Mouse (Mus musculus) ES-CJ7 (cell line): ENCODE data around the gene Crlf3.
A peak's percentile ranks its signal among the peaks of the same experiment; 100 is the strongest.

Experiments used
- DNase-seq: peaks from one replicate; pipeline ENCODE4 v3.0.0; 2011; ENCODE audit warnings: low read depth, low spot score

Crlf3 gene

GRCm38 (mm10) chr11:80080826-80081728 is at the start of gene Crlf3:
TSS of gene Crlf3 (minus strand) at chr11:80080991.
- DNase-seq: peak; percentile 92

DNA sequence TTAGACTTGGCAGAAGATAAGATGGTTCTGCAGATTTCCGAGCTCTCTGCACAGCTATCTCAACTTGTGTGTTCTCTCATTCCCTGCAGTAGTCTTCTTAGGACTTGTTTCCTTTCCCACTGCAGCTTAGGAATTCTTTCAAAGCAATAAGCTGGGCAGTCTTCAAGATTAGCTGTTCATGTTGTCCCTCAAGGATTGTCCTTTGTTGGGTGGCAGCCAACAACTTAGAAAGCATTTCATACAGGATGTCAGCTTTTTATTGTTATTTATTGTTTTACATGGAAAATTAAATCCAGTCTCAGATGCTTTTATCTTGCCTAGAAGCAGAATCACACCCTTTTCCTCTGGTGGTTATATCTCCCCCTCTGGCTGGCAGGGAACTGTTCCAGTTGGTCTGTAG is 35.6 kb upstream of the Crlf3 start:
- no peak for DNase-seq

DNA sequence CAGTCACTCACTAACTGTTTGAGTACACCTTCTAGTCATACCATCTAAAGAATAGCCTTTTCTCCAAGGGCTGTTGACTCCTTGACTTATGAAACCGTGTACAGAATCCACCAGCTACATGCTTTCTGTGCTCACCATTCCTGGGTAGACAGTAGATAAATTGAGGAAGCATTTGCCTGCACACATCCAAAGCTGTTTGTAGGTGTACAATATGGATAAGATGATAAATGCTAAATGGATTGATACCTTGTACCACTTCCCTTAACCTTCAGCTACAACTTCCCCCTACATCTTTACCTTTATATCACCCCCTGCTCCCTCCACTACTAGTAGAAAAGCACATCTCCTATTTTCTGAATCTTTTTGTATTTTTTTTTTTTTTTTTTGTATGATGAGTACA is 23.6 kb upstream of the Crlf3 start:
- DNase-seq: no peak

DNA sequence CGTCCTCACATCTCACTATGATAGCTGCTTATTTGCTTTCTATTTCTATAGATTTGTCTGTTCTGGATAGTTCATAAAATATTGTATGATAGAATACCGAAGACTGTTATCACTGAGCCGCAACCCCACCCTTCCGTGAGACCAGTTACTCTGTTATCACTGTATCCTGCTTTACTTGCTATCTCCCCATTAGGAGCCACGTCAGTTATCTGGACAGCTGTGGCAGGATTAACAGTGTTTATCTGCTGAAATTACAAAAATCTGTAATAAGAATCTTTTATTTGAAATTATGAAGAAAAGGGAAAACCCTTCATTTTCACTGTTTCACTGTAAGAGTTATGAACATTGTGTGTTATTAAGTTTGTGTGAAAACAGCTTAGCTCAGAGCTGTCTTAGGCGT is 20.5 kb upstream of the Crlf3 start:
- DNase-seq: no peak

- peak; percentile 70 for DNase-seq
These were observed 17.8 kb upstream of the Crlf3 start for GRCm38 (mm10) chr11:80098444-80099056.

DNA sequence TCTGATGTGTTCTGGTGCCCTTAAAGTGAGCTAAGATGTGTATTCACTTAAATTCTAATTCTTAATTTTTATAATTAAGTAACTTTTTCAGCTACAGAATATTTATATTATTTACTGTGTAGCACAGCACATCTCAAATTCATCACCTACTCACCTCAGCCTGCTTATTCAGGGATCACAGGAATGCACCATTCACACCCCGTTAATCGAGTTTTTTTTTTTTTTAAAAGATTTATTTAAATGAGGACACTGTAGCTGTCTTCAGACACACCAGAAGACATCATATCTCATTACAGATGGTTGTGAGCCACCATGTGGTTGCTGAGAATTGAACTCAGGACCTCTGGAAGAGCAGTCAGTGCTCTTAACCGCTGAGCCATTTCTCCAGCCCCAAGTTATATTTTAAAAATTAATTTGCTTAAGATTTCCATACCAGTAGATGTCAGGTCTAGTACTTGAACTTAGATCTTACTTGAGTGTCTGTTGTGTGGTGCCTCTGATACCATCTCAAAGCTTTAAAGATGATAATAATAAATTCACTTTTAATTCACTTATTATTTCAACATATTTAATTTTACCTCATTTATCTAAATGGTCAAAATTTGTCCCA is 9.9 kb upstream of the Crlf3 start:
- DNase-seq: no peak

GRCm38 (mm10) chr11:80089817-80090214 is 9.0 kb upstream of the Crlf3 start:
- DNase-seq: no peak

DNA sequence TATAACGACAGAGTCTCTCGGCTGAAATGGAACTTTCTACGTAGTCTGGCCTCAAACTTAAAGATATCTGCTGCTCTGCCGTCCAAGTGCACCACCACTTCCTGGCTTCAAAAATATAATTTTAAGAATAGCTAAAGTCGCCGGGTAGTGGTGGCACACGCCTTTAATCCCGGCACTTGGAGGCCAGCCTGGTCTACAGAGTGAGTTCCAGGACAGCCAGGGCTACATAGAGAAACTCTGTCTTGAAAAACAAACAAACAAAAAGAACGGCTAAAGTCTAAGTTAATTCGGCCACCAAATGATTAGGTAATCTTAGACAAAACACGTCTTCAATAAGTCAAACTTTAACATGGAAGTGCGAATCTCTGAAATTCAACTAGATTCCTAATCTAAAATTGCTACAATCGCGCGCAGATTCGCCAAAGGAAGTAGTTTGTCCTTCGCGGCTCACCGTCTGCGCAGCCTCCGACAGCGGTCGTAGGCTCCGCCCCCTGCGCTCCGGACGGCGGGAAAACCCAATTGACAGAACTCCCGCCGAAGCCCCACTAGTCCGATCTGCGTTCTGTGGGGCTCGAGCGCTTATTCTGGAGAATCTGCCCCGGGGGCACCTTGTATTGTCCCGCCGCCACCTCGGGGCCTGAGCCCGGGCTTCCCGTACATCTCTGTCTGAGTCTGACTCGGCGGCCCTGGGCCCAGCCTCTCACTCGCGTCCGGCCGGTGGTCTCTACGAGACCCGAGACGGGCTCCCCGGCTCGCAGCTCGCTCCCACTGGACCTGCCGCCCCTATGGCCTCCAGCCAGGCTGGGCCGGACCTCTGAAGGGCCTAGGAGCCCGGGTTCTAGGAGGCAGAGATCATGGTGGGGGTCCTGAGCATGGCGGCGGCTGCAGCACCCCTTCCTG is 8.4 kb upstream of the Crlf3 start, which contains the start of gene Atad5:
Gene Atad5, plus strand, starts transcription at position 484 of the 900 bp plus-strand sequence.
- DNase-seq: peak; percentile 90

DNA sequence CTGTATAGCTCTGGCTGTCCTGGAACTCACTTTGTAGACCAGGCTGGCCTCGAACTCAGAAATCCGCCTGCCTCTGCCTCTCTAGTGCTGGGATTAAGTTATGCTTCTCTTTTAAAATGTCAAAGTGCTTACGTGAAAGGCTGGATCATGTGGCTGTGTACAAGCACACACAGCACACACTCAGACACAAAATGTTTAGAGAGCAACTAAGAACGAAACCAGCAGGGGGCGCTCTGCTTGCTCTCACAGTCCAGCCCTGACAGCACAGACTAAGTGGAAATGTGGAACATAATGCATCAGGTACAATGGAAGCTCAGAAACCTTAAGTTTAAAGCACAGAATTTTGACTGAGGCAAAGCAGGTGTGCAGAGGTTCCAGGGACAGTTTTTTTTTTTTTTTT is 6.1 kb upstream of the Crlf3 start:
- DNase-seq: peak; percentile 97

DNA sequence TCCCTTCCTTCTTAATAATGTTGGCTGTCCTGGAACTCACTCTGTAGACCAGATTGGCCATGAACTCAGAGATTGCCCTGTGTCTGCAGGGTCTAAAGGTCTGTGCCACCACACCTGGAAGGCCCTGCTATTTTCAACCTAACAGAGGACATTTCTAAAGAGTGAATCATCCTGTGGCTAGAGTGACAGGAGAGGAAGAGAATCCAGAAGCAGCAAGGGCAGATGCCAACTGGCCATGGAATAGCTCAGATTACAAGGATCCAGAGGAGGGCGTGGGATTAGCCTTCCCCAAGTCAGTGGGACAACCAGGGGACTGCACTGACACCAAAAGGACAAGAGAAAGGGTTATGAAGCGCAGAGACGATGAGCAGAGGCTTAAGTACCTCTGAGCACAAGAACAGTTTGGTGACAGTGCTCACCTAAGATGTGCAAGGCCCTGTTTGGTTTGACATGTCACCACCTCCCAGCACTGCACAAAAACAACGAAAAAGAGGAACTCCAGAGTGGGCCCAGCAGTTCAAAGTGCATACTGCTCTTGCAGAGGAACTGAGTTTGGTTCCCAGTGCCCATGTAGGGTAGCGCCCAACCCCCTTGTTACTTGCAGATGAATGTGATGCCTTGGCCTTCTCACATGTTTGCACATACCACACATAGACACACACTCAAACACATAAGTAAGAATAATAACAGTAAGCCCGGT is 4.7 kb upstream of the Crlf3 start:
- no peak for DNase-seq

- no peak for DNase-seq
These were observed 1.1 kb upstream of the Crlf3 start for GRCm38 (mm10) chr11:80081786-80082319.

DNA sequence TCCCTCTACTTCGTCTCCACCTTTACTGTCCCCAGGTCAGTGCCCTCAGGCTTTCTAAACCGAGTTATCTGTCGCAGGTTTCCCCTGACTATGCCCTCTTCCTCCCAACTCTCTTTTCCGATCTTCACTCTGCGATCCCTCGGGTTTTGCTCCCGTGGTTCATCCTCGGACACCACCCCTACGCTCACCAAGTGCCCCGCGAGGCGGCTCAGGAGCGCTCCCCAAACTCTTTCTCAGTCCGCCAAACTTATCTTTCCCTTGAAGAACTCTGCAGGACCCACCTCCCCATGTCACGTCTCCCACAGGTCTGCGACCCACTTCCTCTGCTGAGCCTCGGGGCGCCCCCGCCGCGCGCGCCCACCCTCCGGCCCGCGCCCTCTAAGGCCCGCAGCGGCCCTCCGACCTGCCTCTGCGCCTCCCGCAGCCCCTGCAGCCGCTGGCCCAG is 388 bp downstream of the Crlf3 start:
- DNase-seq: no peak

DNA sequence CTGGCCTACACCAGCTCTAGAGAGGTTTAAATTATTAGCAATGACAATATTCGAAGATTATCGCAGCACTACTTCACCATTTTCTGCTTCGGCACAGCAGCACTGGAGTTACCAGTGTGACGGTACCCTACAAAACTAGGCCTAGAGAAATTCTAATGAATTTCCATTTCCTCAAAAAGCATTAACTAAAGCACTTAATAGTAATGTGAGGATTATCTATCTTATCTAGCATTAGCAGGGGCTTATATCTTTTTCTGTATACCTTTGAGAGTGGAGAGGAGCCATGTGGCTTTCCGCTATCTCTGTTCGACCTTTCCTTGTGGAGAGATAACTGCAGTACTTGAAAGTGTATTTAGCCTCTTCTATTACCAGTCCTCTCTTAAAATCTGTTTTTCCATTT is 1.0 kb downstream of the Crlf3 start:
- no peak for DNase-seq

DNA sequence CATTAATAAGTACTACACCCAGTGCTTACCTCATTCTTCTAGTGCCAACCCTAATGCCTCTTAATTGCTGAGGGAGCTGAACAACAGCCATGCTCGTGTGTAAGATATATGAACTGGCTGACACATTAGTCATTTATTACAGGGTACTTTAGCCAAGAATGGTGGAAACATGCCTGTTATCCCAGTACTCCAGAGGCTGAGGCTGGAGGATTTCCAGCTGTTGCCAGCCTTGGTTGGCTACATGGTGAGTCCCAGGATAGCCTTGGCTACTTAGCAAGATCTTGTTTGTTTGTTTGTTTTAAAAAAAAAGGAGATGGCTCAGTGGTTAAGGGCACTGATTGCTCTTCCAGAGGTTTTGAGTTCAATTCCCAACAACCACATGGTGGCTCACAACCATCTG is 2.0 kb downstream of the Crlf3 start:
- no peak for DNase-seq

- no peak for DNase-seq
These were observed 2.8 kb downstream of the Crlf3 start for GRCm38 (mm10) chr11:80077784-80078545.

DNA sequence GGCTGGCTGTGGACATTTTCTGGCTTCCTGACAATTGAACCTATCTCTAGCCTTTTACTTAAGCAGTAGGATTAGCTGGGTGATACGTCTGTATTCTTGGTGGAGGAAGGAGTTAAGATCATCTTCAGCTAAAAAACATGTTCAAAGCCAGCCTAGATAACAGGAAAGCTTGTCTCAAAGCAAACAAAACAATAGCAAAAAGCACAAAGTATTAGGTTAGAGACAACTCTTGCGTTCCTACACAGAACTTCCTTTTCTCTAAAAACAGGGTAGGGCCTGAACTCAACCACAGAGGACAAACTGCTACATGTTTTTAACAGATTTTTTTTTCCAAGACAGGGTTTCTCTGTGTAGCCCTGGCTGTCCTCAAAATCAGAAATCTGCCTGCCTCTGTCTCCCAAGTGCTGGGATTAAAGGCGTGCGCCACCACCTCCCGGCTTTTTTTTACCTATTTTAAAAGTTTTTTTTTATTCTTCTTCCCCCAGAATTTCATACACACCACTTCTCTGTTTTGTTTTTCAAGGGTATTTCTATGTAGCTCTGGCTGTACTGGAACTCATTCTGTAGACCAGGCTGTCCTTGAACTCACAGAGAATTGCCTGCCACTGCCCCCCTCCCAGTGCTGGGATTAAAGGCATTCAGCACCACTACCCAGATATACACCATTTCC is 5.0 kb downstream of the Crlf3 start:
- DNase-seq: no peak

- DNase-seq: no peak
These were observed 8.4 kb downstream of the Crlf3 start for GRCm38 (mm10) chr11:80072365-80072764.

GRCm38 (mm10) chr11:80071039-80071438 is 9.8 kb downstream of the Crlf3 start:
- DNase-seq: no peak

DNA sequence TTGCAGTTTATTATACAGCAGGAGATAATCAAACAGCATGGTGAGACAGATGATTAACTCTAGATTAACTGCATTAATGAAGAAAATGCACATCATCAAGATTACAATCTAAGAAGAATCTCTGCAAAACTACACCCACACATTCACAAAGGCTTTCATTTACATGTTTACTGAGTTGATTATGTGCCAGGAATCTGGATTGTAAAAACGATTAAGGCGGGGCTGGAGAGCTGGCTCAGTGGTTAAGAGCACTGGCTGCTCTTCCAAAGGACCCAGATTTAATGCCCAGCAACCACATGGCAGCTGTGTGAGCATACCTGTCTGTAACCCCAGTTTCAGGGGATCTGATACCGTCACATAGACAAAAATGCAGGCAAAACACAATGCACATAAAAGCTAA is 11.0 kb downstream of the Crlf3 start:
- no peak for DNase-seq
